Mouse (Mus musculus): ENCODE measurements at regions not wholly inside any gene's neighbourhood (a gene's known extent, or its start where the extent isn't known, plus 50 kb on each side); places are given as distances from the start of the nearest gene placed in this dataset.
A peak's percentile ranks its signal among the peaks of the same experiment; 100 is the strongest.

DNA sequence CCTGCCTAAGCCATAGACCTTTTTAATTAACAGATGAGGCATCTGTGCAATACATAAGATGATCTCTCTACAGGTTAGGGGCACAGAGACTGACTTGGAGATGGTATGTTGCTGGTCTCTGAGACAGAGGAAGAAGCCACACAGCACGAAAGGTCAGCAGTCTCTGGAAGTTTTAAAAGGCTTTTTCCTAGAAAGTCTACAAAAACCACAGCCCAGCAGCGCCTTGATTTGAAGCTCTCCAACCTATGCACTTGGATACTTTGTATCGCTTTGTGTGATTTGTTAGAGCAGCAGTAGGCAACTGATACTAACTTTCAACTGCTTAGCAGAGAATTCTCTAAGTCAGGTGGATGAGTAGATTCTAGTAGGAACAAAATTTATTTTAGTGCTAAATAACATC lies 132.3 kb upstream of the Tab2 start:
- TF ChIP-seq POLR2A (IDR thresholded peaks at IDR 0.05; ENCODE audit: extremely low read depth, insufficient read depth, low read length) (no peak), CTCF (IDR thresholded peaks at IDR 0.05; ENCODE audit: low read depth, low read length) (no peak)
- Histone ChIP-seq H3K36me3 (ENCODE audit: control insufficient read depth, insufficient read depth, low read length) (no peaks in the 10 kb centered on the region), H3K4me1 (ENCODE audit: control insufficient read depth, insufficient read depth, low read length) (peaks cover 19% of the 10 kb centered on the region), H3K27ac (replicated peaks; ENCODE audit: insufficient read depth, low read depth, low read length) (no peak overlapping the region), H3K9ac (ENCODE audit: low read depth, low read length) (no peak overlapping the region), H3K4me3 (ENCODE audit: insufficient read depth, low read depth, low read length) (no peak overlapping the region), H3K27me3 (ENCODE audit: control insufficient read depth, insufficient read depth, low read length) (no peaks in the 10 kb centered on the region), H3K79me2 (ENCODE audit: control insufficient read depth, insufficient read depth, low read length) (no peaks in the 10 kb centered on the region)
- DNase-seq (ENCODE audit: extremely low read depth, low read depth, low spot score) = no peak
- WGBS = 70% methylated on average over 3 of the region's 3 CpGs

DNA sequence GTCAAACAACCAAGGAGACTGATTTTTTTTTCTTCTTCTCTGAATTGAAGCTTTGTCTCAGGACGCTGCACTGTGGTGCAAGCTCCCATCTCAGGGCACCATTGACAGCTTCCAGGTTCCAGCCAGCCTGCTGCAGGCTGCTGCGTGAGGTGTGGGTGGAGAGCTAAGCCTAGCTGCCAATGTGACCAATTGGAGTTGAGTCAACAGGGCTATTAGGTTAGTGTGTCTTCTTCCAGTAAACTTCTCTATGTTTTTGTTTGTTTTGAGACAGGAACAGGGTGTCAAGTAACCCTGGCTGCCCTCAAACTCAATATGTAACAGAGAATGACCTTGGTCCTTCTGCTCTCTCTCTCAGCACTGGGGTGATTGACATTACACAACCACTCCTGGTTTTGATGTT lies 131.1 kb upstream of the Tab2 start:
- peak; percentile 100 for DNase-seq (ENCODE audit: extremely low read depth, low read depth, low spot score)
- TF ChIP-seq CTCF (IDR thresholded peaks at IDR 0.05; ENCODE audit: low read depth, low read length) = no peak
- no peak for TF ChIP-seq POLR2A (IDR thresholded peaks at IDR 0.05; ENCODE audit: extremely low read depth, insufficient read depth, low read length)
- H3K4me1 ChIP-seq (ENCODE audit: control insufficient read depth, insufficient read depth, low read length) = peaks cover 19% of the 10 kb centered on the region
- no peak overlapping the region for H3K9ac ChIP-seq (ENCODE audit: low read depth, low read length)
- no peak overlapping the region for H3K27ac ChIP-seq (replicated peaks; ENCODE audit: insufficient read depth, low read depth, low read length)
- H3K36me3 ChIP-seq (ENCODE audit: control insufficient read depth, insufficient read depth, low read length) = no peaks in the 10 kb centered on the region
- WGBS = 9% methylated on average over 2 of the region's 2 CpGs
- H3K79me2 ChIP-seq (ENCODE audit: control insufficient read depth, insufficient read depth, low read length) = no peaks in the 10 kb centered on the region
- no peaks in the 10 kb centered on the region for H3K27me3 ChIP-seq (ENCODE audit: control insufficient read depth, insufficient read depth, low read length)
- no peak overlapping the region for H3K4me3 ChIP-seq (ENCODE audit: insufficient read depth, low read depth, low read length)

DNA sequence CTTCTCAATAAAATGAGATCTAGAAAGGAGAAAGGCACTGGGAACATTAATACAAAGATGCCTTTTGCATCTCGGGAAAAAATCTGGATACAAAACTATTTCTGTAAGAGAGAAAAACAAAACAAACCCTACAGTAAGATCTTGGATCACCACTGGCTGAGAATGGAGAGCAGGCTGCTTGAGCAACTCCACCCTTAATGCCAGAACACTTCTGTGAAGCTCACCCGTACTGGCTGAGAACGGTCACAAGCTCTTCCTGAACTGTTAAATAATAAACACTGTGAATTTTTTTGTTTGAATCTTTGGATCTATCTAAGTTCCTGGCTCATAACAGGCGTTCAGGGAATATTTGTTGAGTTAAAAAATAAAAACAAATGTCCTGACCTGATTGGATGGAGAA lies 130.4 kb upstream of the Tab2 start:
- Histone ChIP-seq H3K36me3 (ENCODE audit: control insufficient read depth, insufficient read depth, low read length) (no peaks in the 10 kb centered on the region), H3K9ac (ENCODE audit: low read depth, low read length) (no peak overlapping the region), H3K27me3 (ENCODE audit: control insufficient read depth, insufficient read depth, low read length) (no peaks in the 10 kb centered on the region), H3K79me2 (ENCODE audit: control insufficient read depth, insufficient read depth, low read length) (no peaks in the 10 kb centered on the region), H3K4me3 (ENCODE audit: insufficient read depth, low read depth, low read length) (no peak overlapping the region), H3K27ac (replicated peaks; ENCODE audit: insufficient read depth, low read depth, low read length) (no peak overlapping the region), H3K4me1 (ENCODE audit: control insufficient read depth, insufficient read depth, low read length) (peaks cover 19% of the 10 kb centered on the region)
- DNase-seq (ENCODE audit: extremely low read depth, low read depth, low spot score) = peak; percentile 68
- 18% methylated on average over 4 of the region's 4 CpGs for WGBS
- no peak for TF ChIP-seq CTCF (IDR thresholded peaks at IDR 0.05; ENCODE audit: low read depth, low read length)
- TF ChIP-seq POLR2A (IDR thresholded peaks at IDR 0.05; ENCODE audit: extremely low read depth, insufficient read depth, low read length) = no peak

DNA sequence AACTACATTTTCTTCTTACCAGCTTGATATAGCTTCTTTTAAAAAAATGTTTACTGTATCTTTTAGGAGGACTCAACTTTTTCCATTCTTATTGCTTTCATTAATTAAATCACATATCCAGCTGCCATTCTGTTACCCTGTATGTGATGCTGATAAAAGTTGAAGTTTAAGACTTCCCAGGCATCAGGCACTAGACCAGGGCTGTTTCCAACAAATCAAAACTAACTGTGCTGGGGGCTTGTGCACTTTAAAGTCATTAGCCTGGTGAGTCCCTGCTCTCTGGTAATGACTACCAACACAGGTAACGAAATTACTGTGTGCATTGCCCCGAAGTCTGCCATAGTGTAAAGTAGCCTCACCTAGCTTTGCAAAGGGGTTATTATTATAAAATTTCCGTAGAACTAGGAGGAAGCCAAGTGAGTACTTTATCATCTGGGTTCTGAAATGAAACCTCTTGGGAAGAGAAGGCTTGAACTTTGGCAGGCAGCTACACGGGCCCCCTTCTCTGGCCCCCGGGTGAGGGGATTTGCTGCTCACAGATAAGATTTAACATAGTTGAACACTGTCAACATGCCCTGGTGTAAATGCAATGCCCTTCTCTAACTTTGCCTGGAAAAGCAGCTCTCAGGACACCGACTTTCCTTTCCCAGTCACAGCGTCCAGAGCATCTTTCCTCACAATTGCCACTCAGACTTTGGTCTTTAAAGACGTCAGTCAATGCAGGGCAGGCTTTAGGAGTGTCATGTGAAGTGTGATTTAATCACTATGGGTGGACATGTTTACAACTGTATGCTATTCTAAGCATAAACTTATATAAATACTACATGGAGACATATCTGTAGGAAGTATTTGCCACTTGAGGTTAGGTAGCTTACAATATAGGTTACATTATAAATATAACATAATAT lies 122.1 kb upstream of the Tab2 start:
- H3K4me3 ChIP-seq (ENCODE audit: insufficient read depth, low read depth, low read length) = no peak overlapping the region
- no peaks in the 10 kb centered on the region for H3K36me3 ChIP-seq (ENCODE audit: control insufficient read depth, insufficient read depth, low read length)
- TF ChIP-seq CTCF (IDR thresholded peaks at IDR 0.05; ENCODE audit: low read depth, low read length) (no peak), POLR2A (IDR thresholded peaks at IDR 0.05; ENCODE audit: extremely low read depth, insufficient read depth, low read length) (no peak)
- H3K9ac ChIP-seq (ENCODE audit: low read depth, low read length) = no peak overlapping the region
- H3K4me1 ChIP-seq (ENCODE audit: control insufficient read depth, insufficient read depth, low read length) = no peaks in the 10 kb centered on the region
- no peak overlapping the region for H3K27ac ChIP-seq (replicated peaks; ENCODE audit: insufficient read depth, low read depth, low read length)
- no peaks in the 10 kb centered on the region for H3K27me3 ChIP-seq (ENCODE audit: control insufficient read depth, insufficient read depth, low read length)
- H3K79me2 ChIP-seq (ENCODE audit: control insufficient read depth, insufficient read depth, low read length) = no peaks in the 10 kb centered on the region
- no peak for DNase-seq (ENCODE audit: extremely low read depth, low read depth, low spot score)
- 60% methylated on average over 8 of the region's 8 CpGs for WGBS

DNA sequence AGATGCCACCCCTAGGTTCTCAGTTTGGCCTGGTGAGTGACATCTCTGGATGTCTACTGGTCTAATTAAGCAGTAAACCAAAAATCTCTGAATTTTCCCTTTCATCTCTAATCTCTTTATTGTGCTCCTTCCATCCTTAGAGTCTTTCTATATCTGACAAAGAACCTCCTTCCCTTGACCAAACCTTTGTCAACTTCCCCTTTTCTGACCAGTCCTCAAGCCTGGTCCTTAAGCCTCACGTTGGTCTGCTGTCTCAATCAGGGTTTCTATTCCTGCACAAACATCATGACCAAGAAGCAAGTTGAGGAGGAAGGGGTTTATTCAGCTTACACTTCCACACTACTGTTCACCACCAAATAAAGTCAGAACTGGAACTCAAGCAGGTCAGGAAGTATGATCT lies 116.4 kb upstream of the Tab2 start:
- Histone ChIP-seq H3K9ac (ENCODE audit: low read depth, low read length) (no peak overlapping the region), H3K27ac (replicated peaks; ENCODE audit: insufficient read depth, low read depth, low read length) (no peak overlapping the region)
- WGBS = 95% methylated on average over 1 of the region's 1 CpGs

DNA sequence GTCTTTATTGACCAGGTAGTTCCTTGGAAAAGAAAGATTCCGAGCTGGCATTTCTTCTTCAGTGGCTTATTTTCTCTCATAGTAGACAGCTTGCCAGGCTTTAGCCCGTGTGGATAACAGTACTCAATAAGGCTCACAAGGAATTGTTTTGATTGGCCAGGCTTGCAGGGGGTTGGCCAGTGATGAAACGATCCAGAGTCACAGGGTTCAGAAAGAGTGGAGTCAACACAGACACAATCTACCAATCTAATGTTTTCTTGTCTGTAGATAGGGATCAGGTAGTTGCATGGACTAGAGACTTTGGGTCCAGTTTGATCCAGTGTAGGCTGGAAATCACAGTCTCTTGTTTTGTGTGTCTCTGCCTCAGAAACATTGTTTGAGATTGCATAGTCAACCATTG lies 115.8 kb upstream of the Tab2 start:
- no peak overlapping the region for H3K4me3 ChIP-seq (ENCODE audit: insufficient read depth, low read depth, low read length)
- H3K4me1 ChIP-seq (ENCODE audit: control insufficient read depth, insufficient read depth, low read length) = no peaks in the 10 kb centered on the region; the same call in 1 of the 2 replicates
- no peak for TF ChIP-seq CTCF (IDR thresholded peaks at IDR 0.05; ENCODE audit: low read depth, low read length)
- no peak for TF ChIP-seq POLR2A (IDR thresholded peaks at IDR 0.05; ENCODE audit: extremely low read depth, insufficient read depth, low read length)
- no peaks in the 10 kb centered on the region for H3K27me3 ChIP-seq (ENCODE audit: control insufficient read depth, insufficient read depth, low read length)
- H3K27ac ChIP-seq (replicated peaks; ENCODE audit: insufficient read depth, low read depth, low read length) = no peak overlapping the region
- DNase-seq (ENCODE audit: extremely low read depth, low read depth, low spot score) = no peak
- H3K79me2 ChIP-seq (ENCODE audit: control insufficient read depth, insufficient read depth, low read length) = no peaks in the 10 kb centered on the region
- 45% methylated on average over 3 of the region's 3 CpGs for WGBS
- no peak overlapping the region for H3K9ac ChIP-seq (ENCODE audit: low read depth, low read length)
- H3K36me3 ChIP-seq (ENCODE audit: control insufficient read depth, insufficient read depth, low read length) = no peaks in the 10 kb centered on the region

More for the DNA sequence above, 116.4 kb upstream of the Tab2 start:
- Histone ChIP-seq H3K4me1 (ENCODE audit: control insufficient read depth, insufficient read depth, low read length) (no peaks in the 10 kb centered on the region), H3K27me3 (ENCODE audit: control insufficient read depth, insufficient read depth, low read length) (no peaks in the 10 kb centered on the region), H3K36me3 (ENCODE audit: control insufficient read depth, insufficient read depth, low read length) (no peaks in the 10 kb centered on the region), H3K79me2 (ENCODE audit: control insufficient read depth, insufficient read depth, low read length) (no peaks in the 10 kb centered on the region), H3K4me3 (ENCODE audit: insufficient read depth, low read depth, low read length) (no peak overlapping the region)
- no peak for DNase-seq (ENCODE audit: extremely low read depth, low read depth, low spot score)
- TF ChIP-seq POLR2A (IDR thresholded peaks at IDR 0.05; ENCODE audit: extremely low read depth, insufficient read depth, low read length) (no peak), CTCF (IDR thresholded peaks at IDR 0.05; ENCODE audit: low read depth, low read length) (no peak)
